Mouse (Mus musculus) ES-Bruce4 (cell line): ENCODE measurements around the gene Smc1b.
"Not testable (repeated sequence)": the region's sequence is repeated elsewhere in the genome, so short reads cannot be mapped to it uniquely, and the experiment has no call there.

Source experiments
- CTCF ChIP-seq: IDR thresholded peaks from one replicate; pipeline ENCODE4 v1.8.1; 2011; ENCODE audit warnings: low read depth, low read length
- POLR2A ChIP-seq: IDR thresholded peaks from one replicate; pipeline ENCODE4 v1.8.1; 2011; ENCODE audit warnings: low read length; ENCODE audit not compliant: insufficient read depth

- not testable (repeated sequence) for TF ChIP-seq CTCF, POLR2A
These were observed 101.1 kb downstream of the Smc1b start for GRCm38 (mm10) chr15:85030643-85031042.
